Mouse (Mus musculus): ENCODE measurements at regions not wholly inside any gene's neighbourhood (a gene's known extent, or its start where the extent isn't known, plus 50 kb on each side); places are given as distances from the start of the nearest gene placed in this dataset.
A peak's percentile ranks its signal among the peaks of the same experiment; 100 is the strongest.

GRCm38 (mm10) chr14:100362786-100363185, 78.3 kb upstream of the Klf12 start:
- Histone ChIP-seq H3K4me2 (no peak overlapping the region), H3K27ac (0 out of 2 replicates have a peak overlapping the region, but pooled peaks have one; percentile 74)

DNA sequence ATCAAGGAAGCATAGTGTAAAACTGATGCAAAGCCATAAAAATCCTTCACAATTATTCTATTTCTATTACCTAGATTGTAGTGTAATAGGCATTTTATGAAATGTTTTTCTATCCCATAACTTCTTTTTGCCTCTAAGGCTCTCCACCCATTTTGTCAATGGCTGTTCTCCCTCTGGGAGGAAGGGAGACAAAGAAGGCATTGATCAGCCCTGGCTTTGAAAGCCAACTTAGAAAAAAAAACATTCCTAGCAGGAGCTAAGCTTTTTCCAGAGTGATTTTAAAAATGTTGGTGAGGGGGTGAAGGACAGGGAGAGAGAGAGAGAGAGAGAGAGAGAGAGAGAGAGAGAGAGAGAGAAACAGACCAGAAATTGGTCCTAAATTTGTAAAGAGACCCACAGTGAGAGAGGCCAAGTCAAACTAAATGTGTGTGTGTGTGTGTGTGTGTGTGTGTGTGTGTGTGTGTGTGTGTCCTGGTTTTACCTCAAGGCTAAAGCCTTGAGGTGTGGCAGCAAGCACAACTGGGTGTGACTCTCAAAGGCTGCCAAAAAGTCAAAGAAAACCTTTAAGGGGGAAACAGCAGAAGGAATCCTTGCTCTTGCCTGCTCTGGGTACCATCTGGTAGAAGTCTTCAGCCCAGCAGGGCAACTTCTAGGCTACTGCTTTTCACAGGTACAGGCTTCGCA, 77.0 kb upstream of the Klf12 start:
- ATAC-seq (ENCODE audit: insufficient number of reproducible peaks, low FRiP score, low TSS enrichment, low read depth) = peak; percentile 66; the same call in 1 of the 2 replicates
- Histone ChIP-seq H3K4me2 (no peak overlapping the region), H3K9me3 (no peaks in the 10 kb centered on the region), H3K9ac (no peak overlapping the region), H3K36me3 (no peaks in the 10 kb centered on the region), H3K4me3 (no peak overlapping the region), H3K27ac (peak overlapping the region; percentile 74), H3K27me3 (no peaks in the 10 kb centered on the region), H3K4me1 (peaks cover 1% of the 10 kb centered on the region; the same call in 1 of the 2 replicates)
- 73% methylated on average over 1 of the region's 1 CpGs for WGBS

More at GRCm38 (mm10) chr14:100362786-100363185, 78.3 kb upstream of the Klf12 start:
- H3K27me3 ChIP-seq = no peaks in the 10 kb centered on the region
- no peak overlapping the region for H3K4me3 ChIP-seq
- peaks cover 5% of the 10 kb centered on the region; the same call in 1 of the 2 replicates for H3K4me1 ChIP-seq
- H3K9me3 ChIP-seq = no peaks in the 10 kb centered on the region
- no peaks in the 10 kb centered on the region for H3K36me3 ChIP-seq
- 75% methylated on average over 3 of the region's 3 CpGs for WGBS
- ATAC-seq (ENCODE audit: insufficient number of reproducible peaks, low FRiP score, low TSS enrichment, low read depth) = no peak
- no peak overlapping the region for H3K9ac ChIP-seq

DNA sequence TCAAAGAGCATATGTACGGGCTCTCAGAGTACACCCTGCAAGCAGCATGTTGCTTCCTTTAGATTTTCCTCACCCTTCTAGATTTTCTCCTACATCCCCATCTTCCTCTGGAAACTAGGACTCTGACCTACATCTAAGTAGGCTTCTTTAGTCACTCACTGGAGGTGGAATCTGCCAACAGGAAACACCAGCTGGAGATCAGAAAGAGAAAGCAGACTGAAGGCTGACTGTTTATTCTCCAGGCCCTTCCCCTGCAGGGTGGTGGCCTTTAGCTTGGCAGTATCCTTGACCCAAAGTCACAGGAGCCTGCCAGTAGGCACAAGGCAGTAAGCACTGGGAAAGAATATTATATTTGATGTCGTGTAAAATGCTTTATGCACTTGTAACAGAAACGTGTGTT, 75.4 kb upstream of the Klf12 start:
- no peak for ATAC-seq (ENCODE audit: insufficient number of reproducible peaks, low FRiP score, low TSS enrichment, low read depth)
- Histone ChIP-seq H3K4me1 (no peaks in the 10 kb centered on the region), H3K9ac (no peak overlapping the region), H3K27me3 (no peaks in the 10 kb centered on the region), H3K27ac (0 out of 2 replicates have a peak overlapping the region, but pooled peaks have one; percentile 11), H3K4me3 (no peak overlapping the region), H3K36me3 (no peaks in the 10 kb centered on the region), H3K4me2 (no peak overlapping the region), H3K9me3 (no peaks in the 10 kb centered on the region)
- WGBS = 49% methylated on average over 3 of the region's 3 CpGs

DNA sequence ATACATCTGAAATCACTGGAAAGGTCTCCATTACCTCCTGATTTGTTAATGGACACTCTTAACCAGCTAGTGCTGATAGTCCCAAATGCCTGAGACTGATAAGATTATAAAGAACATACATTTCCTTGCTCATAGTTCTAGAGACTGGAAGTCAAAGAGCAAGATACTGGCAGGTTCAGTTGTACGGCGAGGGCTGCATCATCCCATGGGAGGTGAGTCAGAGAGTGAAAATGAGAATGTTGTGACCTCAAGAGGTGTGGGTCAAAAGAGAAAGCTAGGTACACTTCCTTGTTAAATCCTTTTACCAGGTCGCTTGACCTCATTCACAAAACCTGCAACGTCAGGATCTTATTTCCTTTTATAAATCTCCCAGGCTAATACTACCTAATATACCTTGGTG, 72.7 kb upstream of the Klf12 start:
- Histone ChIP-seq H3K27me3 (no peaks in the 10 kb centered on the region), H3K4me1 (peaks cover 7% of the 10 kb centered on the region; the same call in 1 of the 2 replicates), H3K36me3 (no peaks in the 10 kb centered on the region), H3K9me3 (no peaks in the 10 kb centered on the region), H3K4me3 (no peak overlapping the region), H3K27ac (no peak overlapping the region), H3K9ac (no peak overlapping the region), H3K4me2 (no peak overlapping the region)
- no peak for ATAC-seq (ENCODE audit: insufficient number of reproducible peaks, low FRiP score, low TSS enrichment, low read depth)
- 60% methylated on average over 4 of the region's 4 CpGs for WGBS

DNA sequence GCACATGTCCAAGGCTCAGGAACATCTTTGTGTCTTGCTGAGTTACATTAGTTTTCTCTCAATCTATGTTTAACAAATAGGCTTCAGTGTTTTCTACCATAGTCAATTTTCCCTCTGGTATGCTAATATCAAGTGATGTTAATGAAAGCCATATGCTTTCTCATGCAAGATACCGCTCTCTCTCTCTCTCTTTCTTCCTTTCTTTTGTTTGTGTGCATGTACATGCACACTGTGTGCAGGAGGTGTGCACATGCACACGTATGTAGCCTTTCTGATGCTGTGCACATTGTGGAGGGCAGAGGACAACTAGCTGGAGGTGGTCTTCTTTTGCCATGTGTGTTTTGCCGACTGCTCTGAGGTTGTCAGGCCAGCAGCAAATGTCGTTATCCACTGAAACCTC, 69.0 kb upstream of the Klf12 start:
- H3K4me2 ChIP-seq = no peak overlapping the region
- ATAC-seq (ENCODE audit: insufficient number of reproducible peaks, low FRiP score, low TSS enrichment, low read depth) = no peak

DNA sequence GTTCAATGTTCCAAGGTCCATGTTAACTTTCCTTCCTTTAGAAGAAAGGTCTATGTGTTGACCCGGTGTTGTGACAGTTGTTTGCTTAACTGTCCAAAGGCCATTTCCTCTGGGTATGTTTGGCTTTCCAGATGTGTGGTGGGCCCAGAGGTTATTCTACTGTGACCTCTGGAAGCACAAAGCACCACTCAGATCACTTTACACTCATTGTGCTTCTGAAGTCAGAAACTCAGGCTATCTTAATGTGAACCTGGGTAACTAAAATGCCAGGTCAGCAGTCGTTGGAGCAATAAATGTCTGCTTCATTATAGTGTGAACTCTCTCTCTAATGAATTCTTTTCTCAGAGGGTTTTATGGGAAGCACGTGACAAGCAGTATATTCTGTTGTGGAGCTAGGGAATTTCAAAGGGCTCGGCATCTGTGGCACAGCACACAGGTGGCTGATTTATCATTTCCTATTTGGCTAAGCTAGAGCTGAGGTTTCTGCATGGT, 68.5 kb upstream of the Klf12 start:
- no peak overlapping the region for H3K9ac ChIP-seq
- H3K4me2 ChIP-seq = no peak overlapping the region
- no peaks in the 10 kb centered on the region for H3K9me3 ChIP-seq
- no peak for ATAC-seq (ENCODE audit: insufficient number of reproducible peaks, low FRiP score, low TSS enrichment, low read depth)
- no peaks in the 10 kb centered on the region for H3K36me3 ChIP-seq
- H3K4me3 ChIP-seq = no peak overlapping the region
- no peak overlapping the region for H3K27ac ChIP-seq
- WGBS = 9% methylated on average over 4 of the region's 4 CpGs
- peaks cover 7% of the 10 kb centered on the region; the same call in 1 of the 2 replicates for H3K4me1 ChIP-seq
- no peaks in the 10 kb centered on the region for H3K27me3 ChIP-seq

More for the DNA sequence above, 69.0 kb upstream of the Klf12 start:
- no peak overlapping the region for H3K27ac ChIP-seq
- no peak overlapping the region for H3K4me3 ChIP-seq
- no peaks in the 10 kb centered on the region for H3K9me3 ChIP-seq
- H3K4me1 ChIP-seq = peaks cover 7% of the 10 kb centered on the region; the same call in 1 of the 2 replicates
- 41% methylated on average over 4 of the region's 4 CpGs for WGBS
- H3K36me3 ChIP-seq = no peaks in the 10 kb centered on the region
- H3K27me3 ChIP-seq = no peaks in the 10 kb centered on the region
- H3K9ac ChIP-seq = no peak overlapping the region

- Histone ChIP-seq H3K4me3 (no peak overlapping the region), H3K9ac (no peak overlapping the region), H3K4me1 (peaks cover 7% of the 10 kb centered on the region; the same call in 1 of the 2 replicates), H3K36me3 (no peaks in the 10 kb centered on the region), H3K4me2 (no peak overlapping the region), H3K9me3 (no peaks in the 10 kb centered on the region), H3K27me3 (no peaks in the 10 kb centered on the region), H3K27ac (no peak overlapping the region)
- WGBS = 91% methylated on average over 7 of the region's 7 CpGs
- no peak for ATAC-seq (ENCODE audit: insufficient number of reproducible peaks, low FRiP score, low TSS enrichment, low read depth)
These were observed 66.5 kb upstream of the Klf12 start for GRCm38 (mm10) chr14:100351004-100351403.

DNA sequence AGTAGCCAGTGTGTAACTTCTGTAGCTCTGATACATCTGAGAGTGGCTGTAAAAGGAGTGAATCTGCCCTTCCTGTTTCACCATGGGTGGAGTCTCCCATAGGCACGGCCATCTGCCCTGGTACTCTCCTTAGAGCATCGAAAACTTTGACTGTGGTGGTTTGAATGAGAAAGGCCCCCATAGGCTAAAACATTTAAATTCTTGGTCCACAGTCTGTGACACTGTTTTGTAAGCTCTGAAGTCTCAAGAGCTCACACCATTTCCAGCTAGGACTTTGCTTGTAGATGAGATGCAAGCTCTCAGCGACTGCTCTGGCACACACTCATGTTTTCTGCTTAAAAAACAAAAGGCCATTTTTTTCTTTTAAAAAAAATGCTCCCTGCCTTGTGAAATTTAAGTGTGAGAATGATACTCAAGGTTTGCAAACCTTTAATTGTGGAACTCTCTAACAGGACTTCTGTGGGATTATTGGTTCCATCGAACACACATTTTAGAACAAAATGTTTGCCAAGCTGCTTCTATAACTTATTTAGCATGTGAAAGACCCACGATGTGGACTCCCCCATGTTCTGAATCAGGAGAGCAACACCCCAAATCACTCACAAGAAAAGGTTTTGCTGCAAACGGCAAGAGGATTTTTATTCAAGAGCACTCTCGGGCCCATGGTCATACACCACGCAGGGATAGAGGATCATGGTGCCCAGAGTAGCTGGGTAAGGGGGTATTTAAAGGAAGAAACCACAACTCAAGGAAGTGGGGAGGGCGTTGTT, 65.7 kb upstream of the Klf12 start:
- Histone ChIP-seq H3K4me2 (no peak overlapping the region), H3K27me3 (no peaks in the 10 kb centered on the region), H3K36me3 (no peaks in the 10 kb centered on the region), H3K27ac (no peak overlapping the region), H3K9ac (no peak overlapping the region), H3K4me3 (no peak overlapping the region), H3K9me3 (no peaks in the 10 kb centered on the region), H3K4me1 (peaks cover 7% of the 10 kb centered on the region; the same call in 1 of the 2 replicates)
- 86% methylated on average over 9 of the region's 9 CpGs for WGBS
- no peak for ATAC-seq (ENCODE audit: insufficient number of reproducible peaks, low FRiP score, low TSS enrichment, low read depth)

GRCm38 (mm10) chr14:100348336-100349164, 64.1 kb upstream of the Klf12 start:
- WGBS = 82% methylated on average over 4 of the region's 4 CpGs
- no peak overlapping the region for H3K4me3 ChIP-seq
- no peak overlapping the region for H3K4me2 ChIP-seq
- H3K27ac ChIP-seq = no peak overlapping the region
- no peaks in the 10 kb centered on the region for H3K9me3 ChIP-seq
- peaks cover 6% of the 10 kb centered on the region; the same call in 1 of the 2 replicates for H3K4me1 ChIP-seq
- H3K36me3 ChIP-seq = no peaks in the 10 kb centered on the region
- no peak overlapping the region for H3K9ac ChIP-seq
- H3K27me3 ChIP-seq = no peaks in the 10 kb centered on the region
- ATAC-seq (ENCODE audit: insufficient number of reproducible peaks, low FRiP score, low TSS enrichment, low read depth) = no peak

DNA sequence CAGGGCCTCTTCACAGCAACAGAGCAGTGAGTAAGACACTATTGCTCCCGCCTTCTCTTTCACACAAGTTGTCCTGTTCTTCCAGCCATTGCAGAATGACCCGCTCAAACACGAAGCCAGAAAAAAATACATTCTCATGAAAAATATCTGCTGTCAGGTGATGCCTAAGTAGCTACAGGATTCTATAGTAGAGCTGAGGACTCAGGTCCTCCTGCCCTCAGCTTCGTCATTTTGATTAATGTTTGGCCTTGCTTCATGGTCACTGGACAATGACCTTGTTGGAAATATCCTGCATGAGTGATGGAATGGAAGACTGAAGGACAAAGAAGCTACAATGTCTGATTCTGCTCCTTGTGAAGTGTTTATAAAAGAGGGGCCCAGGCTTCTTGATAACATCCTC, 52.4 kb upstream of the Klf12 start:
- H3K4me1 ChIP-seq = no peaks in the 10 kb centered on the region
- no peak overlapping the region for H3K4me3 ChIP-seq
- WGBS = 91% methylated on average over 4 of the region's 4 CpGs
- ATAC-seq (ENCODE audit: insufficient number of reproducible peaks, low FRiP score, low TSS enrichment, low read depth) = no peak
- no peaks in the 10 kb centered on the region for H3K27me3 ChIP-seq
- H3K9me3 ChIP-seq = no peaks in the 10 kb centered on the region
- H3K4me2 ChIP-seq = no peak overlapping the region
- H3K9ac ChIP-seq = no peak overlapping the region
- no peak overlapping the region for H3K27ac ChIP-seq
- H3K36me3 ChIP-seq = no peaks in the 10 kb centered on the region

Data from limb, embryonic 15.5 days (tissue).